Mouse (Mus musculus) limb, embryonic 13.5 days (tissue): Measurements from ENCODE around the gene Jak2. TPM values are rescaled to one million over a fixed set of nuclear protein-coding genes. Genes with fewer than 3 reads are reported as not detected.

Experiments
- ATAC-seq: fragments of 200-750 bp; cut with Nextera tagmentation; 2 replicates; pipeline ENCODE4 v1.8.0; 2017; ENCODE audit warnings: low read depth, moderate number of reproducible peaks, moderate TSS enrichment; ENCODE audit not compliant: low FRiP score
- H3K27ac ChIP-seq: fragments of 300-500 bp; sonication (generic); 2 replicates; pipeline ENCODE4 v1.5.1; 2015; ENCODE audit warnings: inconsistent platforms, mild to moderate bottlenecking, moderate library complexity
- H3K27me3 ChIP-seq: fragments of 300-500 bp; sonication (generic); 2 replicates; pipeline ENCODE4 v1.6.1; 2015; ENCODE audit warnings: mild to moderate bottlenecking, inconsistent platforms
- H3K36me3 ChIP-seq: fragments of 300-500 bp; sonication (generic); 2 replicates; pipeline ENCODE4 v1.6.1; 2015; ENCODE audit warnings: inconsistent platforms, mild to moderate bottlenecking, moderate library complexity
- H3K4me1 ChIP-seq: fragments of 300-500 bp; sonication (generic); 2 replicates; pipeline ENCODE4 v1.6.1; 2015; ENCODE audit warnings: inconsistent platforms
- H3K4me2 ChIP-seq: fragments of 300-500 bp; sonication (generic); replicated peaks from 2 replicates; pipeline ENCODE4 v1.6.1; 2015; ENCODE audit warnings: inconsistent platforms, mild to moderate bottlenecking, moderate library complexity
- H3K4me3 ChIP-seq: fragments of 300-500 bp; sonication (generic); 2 replicates; pipeline ENCODE4 v1.5.1; 2015; ENCODE audit warnings: moderate library complexity, mild to moderate bottlenecking, inconsistent platforms
- H3K9ac ChIP-seq: fragments of 300-500 bp; sonication (generic); 2 replicates; pipeline ENCODE4 v1.6.1; 2015; ENCODE audit warnings: mild to moderate bottlenecking, inconsistent platforms
- H3K9me3 ChIP-seq: fragments of 300-500 bp; sonication (generic); 2 replicates; pipeline ENCODE4 v1.6.1; 2016; ENCODE audit warnings: inconsistent platforms
- WGBS: fragments of 180-500 bp; shearing (Covaris S2); methylation state at CpG from one replicate; pipeline ENCODE4 v1.1.7; 2015; 5-methylcytosine and 5-hydroxymethylcytosine counted together
- polyA plus RNA-seq: library from polyadenylated mRNA; unstranded; fragments of >200 nt; fragmentation: Nextera tagmentation; extraction: Ambion mirVana; gene quantifications from 2 replicates; pipeline ENCODE4 v1.2.1, GENCODE M21; 2015

The Jak2 gene
- polyA plus RNA-seq, 1 experiment from 2014 or later: 9.8 TPM

DNA sequence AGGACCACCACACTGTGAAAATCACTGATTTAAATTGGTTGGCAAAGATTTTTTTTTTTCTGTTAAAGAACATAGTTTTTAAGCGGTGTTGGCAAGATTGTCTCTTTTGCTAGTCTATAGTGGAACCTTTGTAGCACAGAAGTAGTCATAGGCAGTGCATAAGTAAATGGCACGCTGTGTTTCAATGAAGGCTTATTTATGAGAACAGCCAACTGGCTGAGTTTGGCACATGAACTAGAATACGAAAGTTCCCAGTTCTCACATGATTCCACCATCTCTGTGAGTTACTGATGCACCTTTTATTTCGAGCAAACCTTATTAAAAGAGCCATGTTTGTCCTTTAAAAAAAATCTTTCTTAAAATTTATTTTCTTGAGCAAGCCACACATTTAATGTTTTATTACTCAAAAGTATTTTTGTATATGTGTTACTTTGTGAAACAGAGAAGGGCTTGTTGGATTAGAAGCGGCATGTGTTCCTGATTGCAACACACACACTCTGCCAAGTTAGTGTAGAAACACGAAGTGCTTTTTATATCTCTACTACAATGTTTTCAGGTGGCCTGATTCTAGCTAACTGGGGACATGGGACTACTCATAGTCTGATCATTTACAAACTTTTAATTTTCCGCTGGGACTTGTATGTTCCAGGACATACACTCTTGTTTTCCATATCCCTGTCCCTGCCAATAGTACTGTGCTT, 3.8 kb downstream of the Jak2 start:
- no peak overlapping the region for H3K27ac ChIP-seq
- no peaks in the 10 kb centered on the region for H3K27me3 ChIP-seq
- no peak overlapping the region for H3K9ac ChIP-seq
- no peak for ATAC-seq
- peaks cover 21% of the 10 kb centered on the region for H3K4me1 ChIP-seq
- no peak overlapping the region for H3K4me3 ChIP-seq
- WGBS: 80% methylated on average over 7 of the region's 7 CpGs
- no peaks in the 10 kb centered on the region for H3K9me3 ChIP-seq
- no peaks in the 10 kb centered on the region for H3K36me3 ChIP-seq
- H3K4me2 ChIP-seq: no peak overlapping the region

DNA sequence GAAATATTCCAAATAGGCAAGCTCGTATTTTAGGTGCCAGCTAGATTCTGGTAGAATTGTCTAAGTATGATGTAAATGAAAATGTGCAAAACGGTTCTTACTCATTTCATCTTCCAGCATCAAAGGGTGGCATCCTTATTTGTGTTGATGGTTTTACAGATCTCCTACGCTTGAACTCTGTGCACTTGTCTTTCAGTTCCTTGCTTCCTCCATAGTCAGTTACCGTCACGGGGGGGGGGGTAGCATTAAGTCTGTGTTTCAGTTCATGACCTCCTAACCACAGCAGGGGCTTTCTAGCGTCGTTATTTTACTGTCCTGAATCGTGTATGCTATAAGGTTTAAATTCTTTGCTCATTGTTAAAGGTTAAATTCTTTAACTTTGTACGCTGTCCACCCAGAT, 10.0 kb downstream of the Jak2 start:
- H3K9me3 ChIP-seq: no peaks in the 10 kb centered on the region
- no peak overlapping the region for H3K4me3 ChIP-seq
- no peak overlapping the region for H3K27ac ChIP-seq
- peaks cover 12% of the 10 kb centered on the region for H3K36me3 ChIP-seq
- peaks cover 7% of the 10 kb centered on the region; the same call in 1 of the 2 replicates for H3K4me1 ChIP-seq
- no peak overlapping the region for H3K9ac ChIP-seq
- no peak for ATAC-seq
- 76% methylated on average over 9 of the region's 9 CpGs for WGBS
- H3K27me3 ChIP-seq: no peaks in the 10 kb centered on the region
- H3K4me2 ChIP-seq: no peak overlapping the region

DNA sequence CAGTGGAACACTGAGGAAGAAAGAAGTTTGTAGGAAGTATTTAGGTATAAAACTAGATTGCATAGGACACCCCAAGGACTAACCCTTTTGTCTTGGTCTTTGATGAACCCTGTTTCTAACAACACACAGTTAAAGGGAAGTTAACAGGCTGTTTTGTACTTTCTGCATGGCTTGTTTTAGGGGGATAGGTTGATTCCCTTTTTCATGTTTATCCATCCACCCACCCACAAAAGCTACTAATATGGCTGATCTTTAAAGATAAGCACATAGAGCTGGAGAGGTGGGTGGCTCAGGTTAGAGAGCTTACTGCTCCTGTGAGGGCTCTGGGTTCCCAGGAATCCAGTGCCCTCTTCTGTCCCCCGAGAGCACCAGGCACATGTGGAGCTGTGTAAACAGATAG, 11.9 kb downstream of the Jak2 start:
- Histone ChIP-seq H3K27me3 (no peaks in the 10 kb centered on the region), H3K27ac (no peak overlapping the region), H3K4me3 (no peak overlapping the region), H3K9ac (no peak overlapping the region), H3K36me3 (peaks cover 15% of the 10 kb centered on the region), H3K4me2 (no peak overlapping the region), H3K9me3 (no peaks in the 10 kb centered on the region), H3K4me1 (peaks cover 7% of the 10 kb centered on the region; the same call in 1 of the 2 replicates)
- no peak for ATAC-seq
- WGBS: 82% methylated on average over 1 of the region's 1 CpGs

DNA sequence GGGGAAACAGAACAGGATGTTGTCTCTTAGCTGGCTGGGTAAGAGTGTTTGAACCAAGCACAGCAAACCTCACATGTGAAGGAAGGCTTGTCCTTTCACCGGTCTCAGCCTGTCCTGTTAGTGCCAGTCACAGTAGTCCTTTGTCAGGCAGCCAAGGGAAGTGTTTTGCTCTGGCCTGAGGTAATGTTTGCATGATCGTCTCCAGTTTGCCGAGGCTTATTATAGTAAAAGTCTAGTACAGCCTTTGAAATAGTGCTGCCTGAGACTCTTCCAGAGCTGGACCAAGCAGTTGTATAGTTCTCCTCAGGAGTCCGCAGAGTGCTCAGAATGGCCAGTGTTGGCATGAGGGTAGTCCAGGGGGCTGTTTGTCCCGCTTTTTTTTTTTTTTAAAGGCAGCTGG, 13.9 kb downstream of the Jak2 start:
- 51% methylated on average over 5 of the region's 5 CpGs for WGBS
- peaks cover 7% of the 10 kb centered on the region; the same call in 1 of the 2 replicates for H3K4me1 ChIP-seq
- no peaks in the 10 kb centered on the region for H3K9me3 ChIP-seq
- no peak overlapping the region for H3K4me2 ChIP-seq
- H3K4me3 ChIP-seq: no peak overlapping the region
- H3K36me3 ChIP-seq: peaks cover 15% of the 10 kb centered on the region
- no peak overlapping the region for H3K9ac ChIP-seq
- no peaks in the 10 kb centered on the region for H3K27me3 ChIP-seq
- 0 out of 2 replicates have a peak, but pooled peaks have one; percentile 44 for ATAC-seq
- peak overlapping the region; percentile 48; the same call in 1 of the 2 replicates for H3K27ac ChIP-seq

DNA sequence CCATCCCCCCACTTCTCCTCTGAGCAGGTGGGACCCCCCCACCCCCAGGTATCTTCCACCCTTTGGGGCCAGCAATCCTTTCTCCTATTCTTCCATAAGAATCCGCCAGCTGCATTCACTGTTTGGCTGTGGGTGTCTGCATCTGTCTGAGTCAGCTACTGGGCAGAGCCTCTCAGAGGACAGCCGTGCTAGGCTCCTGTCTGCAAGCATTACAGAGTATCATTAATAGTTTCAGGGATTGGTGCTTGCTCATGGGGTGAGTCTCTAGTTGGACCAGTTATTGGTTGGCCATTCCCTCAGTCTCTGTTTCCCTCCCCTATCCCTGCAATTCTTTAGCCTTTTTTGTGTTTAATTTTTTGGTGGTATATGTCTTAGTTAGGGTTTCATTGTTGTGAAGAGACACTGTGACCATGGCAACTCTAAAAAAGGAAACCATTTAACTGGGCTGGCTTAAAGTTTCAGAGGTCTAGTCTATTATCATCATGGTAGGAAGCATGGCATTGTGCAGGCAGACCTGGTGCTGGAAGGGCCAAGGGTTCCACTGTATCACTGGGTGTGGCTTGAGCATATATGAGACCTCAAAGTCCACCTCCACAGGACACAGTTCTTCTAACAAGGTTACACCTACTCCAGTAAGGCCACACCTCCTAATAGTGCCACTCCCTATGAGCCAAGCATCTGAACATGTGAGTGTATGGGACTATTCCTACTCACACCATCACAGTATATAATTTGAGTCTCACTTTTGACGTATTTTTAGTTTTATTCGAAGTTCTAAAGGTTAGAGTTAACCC, 15.6 kb downstream of the Jak2 start:
- Histone ChIP-seq H3K36me3 (peaks cover 18% of the 10 kb centered on the region), H3K27me3 (no peaks in the 10 kb centered on the region), H3K27ac (no peak overlapping the region), H3K9ac (no peak overlapping the region), H3K4me1 (peaks cover 7% of the 10 kb centered on the region; the same call in 1 of the 2 replicates), H3K9me3 (no peaks in the 10 kb centered on the region), H3K4me2 (no peak overlapping the region), H3K4me3 (no peak overlapping the region)
- WGBS: 84% methylated on average over 4 of the region's 4 CpGs
- no peak for ATAC-seq

DNA sequence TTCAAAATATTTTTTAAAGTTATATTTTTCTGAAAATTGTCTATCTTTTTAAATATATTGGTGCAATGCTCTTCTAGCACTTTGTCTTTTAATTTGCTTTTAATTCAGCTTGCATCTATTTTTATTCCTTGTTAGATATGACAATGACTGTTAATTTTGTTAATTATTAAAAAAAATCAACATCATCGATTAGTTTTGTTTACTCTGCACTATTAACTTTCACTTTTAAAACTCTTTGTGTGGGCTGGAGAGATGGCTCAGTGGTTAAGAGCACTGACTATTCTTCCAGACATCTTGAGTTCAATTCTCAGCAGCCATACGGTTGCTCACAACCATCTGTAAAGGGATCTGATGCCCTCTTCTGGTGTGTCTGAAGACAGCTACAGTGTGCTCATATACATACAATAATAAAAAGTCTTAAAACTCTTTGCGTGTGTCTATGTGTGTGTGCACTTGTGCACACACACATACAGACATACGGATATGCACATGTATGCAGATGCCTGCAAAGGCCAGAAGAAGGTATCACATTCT, 17.2 kb downstream of the Jak2 start:
- Histone ChIP-seq H3K4me1 (peaks cover 7% of the 10 kb centered on the region; the same call in 1 of the 2 replicates), H3K4me2 (no peak overlapping the region), H3K36me3 (peaks cover 7% of the 10 kb centered on the region; the same call in 1 of the 2 replicates), H3K9ac (no peak overlapping the region), H3K4me3 (no peak overlapping the region), H3K27me3 (no peaks in the 10 kb centered on the region), H3K9me3 (no peaks in the 10 kb centered on the region), H3K27ac (no peak overlapping the region)
- whole genome bisulfite sequencing: 92% methylated on average over 4 of the region's 4 CpGs
- ATAC-seq: no peak

DNA sequence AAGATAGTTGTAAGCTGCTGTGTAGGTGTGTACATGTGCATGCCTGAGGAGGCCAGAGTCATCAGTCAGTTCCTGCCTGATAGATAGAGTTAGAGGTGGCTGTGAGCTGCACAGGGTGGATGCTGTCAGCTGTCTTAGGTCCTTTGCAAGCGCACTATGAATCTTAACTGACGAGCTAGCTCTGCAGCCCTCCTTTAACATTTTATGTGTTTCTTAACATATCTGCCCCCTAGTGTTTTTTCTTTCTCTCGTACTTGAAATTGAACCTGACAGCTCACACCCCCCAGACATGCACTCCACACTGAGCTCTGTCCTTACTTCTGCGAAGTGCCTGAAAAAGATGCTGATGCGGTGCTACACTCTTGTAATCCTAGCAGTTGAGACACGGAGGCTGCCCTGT, 18.6 kb downstream of the Jak2 start:
- H3K9ac ChIP-seq: no peak overlapping the region
- ATAC-seq: no peak
- H3K36me3 ChIP-seq: peaks cover 11% of the 10 kb centered on the region

DNA sequence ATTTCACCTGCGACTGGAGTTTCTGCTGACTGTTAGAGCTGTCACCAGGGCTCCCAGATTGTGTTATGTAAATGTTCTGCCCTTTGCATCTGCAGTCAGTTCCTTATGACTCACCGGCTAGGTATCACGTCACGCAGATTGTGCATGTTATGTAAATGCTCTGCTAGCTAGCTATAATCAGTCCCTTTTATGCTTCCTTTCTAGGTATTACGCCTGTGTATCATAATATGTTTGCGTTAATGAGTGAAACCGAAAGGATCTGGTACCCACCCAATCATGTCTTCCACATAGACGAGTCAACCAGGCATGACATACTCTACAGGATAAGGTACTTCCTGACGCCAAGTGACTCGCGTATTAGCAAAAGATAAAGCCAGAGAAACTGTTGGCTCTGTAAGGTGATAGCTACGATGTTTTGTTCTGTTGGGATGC, 19.5 kb downstream of the Jak2 start:
- H3K4me2 ChIP-seq: no peak overlapping the region
- H3K27me3 ChIP-seq: no peaks in the 10 kb centered on the region
- 88% methylated on average over 12 of the region's 12 CpGs for WGBS
- ATAC-seq: no peak
- no peaks in the 10 kb centered on the region for H3K9me3 ChIP-seq
- H3K36me3 ChIP-seq: peaks cover 15% of the 10 kb centered on the region
- H3K4me3 ChIP-seq: no peak overlapping the region
- no peak overlapping the region for H3K9ac ChIP-seq
- H3K4me1 ChIP-seq: no peaks in the 10 kb centered on the region
- no peak overlapping the region for H3K27ac ChIP-seq

More for the DNA sequence above, 18.6 kb downstream of the Jak2 start:
- Histone ChIP-seq H3K27ac (no peak overlapping the region), H3K4me1 (peaks cover 7% of the 10 kb centered on the region; the same call in 1 of the 2 replicates), H3K4me3 (no peak overlapping the region), H3K27me3 (no peaks in the 10 kb centered on the region), H3K9me3 (no peaks in the 10 kb centered on the region), H3K4me2 (no peak overlapping the region)
- 45% methylated on average over 6 of the region's 6 CpGs for WGBS

DNA sequence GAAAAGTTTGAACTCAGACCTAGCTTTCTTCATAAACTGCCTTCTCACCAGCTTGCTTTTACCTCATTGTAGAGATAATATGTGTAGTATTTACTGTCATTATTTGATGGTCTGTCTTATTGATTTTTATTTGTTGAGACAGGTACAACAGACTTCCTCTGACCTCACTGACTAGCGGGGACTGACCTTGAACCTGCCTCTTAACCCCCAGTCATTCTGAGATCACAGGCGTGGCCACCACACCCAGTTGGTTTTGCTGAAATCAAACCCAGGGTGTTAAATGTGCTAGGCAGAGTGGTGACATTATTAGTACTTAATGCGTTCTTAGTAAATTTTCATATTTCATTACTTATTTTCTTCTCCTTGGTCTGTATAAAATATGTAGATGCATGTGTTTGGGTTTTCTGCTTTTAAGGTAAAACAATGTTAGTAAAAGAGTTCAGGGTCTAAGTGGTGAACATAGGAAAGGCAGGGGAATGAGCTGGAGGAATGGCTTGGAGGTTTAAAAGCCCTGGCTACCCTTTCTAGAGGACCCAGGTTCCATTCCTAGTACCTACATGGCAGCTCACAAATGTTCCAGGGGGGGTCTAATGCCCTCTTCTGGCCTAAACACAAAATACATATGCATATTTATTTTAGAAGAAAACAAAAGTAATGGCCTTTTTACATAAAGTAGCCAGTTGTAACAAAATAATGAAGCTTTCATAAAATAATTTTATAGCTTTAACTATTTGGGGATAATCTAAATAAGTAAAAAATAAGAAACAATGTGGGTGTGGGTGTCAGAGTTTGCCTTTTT, 20.6 kb downstream of the Jak2 start:
- Histone ChIP-seq H3K27ac (no peak overlapping the region), H3K9me3 (no peaks in the 10 kb centered on the region), H3K4me2 (no peak overlapping the region), H3K36me3 (peaks cover 19% of the 10 kb centered on the region), H3K4me1 (no peaks in the 10 kb centered on the region), H3K27me3 (no peaks in the 10 kb centered on the region), H3K4me3 (no peak overlapping the region), H3K9ac (no peak overlapping the region)
- 91% methylated on average over 3 of the region's 3 CpGs for WGBS
- no peak for ATAC-seq

DNA sequence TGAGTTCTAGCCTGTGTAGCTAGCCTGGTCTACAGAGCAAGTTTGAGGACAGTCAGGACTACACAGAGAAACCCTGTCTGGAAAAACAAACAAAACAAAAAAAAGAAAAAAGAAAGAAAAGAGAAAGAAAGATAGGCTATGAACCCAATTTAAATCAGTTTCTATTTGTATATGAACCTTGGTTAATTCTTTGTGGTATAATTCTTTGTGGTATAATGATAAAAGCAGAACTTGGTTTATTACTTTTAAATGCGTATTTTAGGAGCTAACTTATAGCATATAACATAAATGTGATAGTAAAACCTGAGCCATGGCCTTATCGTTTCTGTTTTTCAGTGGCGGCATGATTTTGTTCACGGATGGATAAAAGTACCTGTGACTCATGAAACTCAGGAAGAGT, 24.8 kb downstream of the Jak2 start:
- Histone ChIP-seq H3K4me1 (no peaks in the 10 kb centered on the region), H3K9ac (no peak overlapping the region), H3K36me3 (peaks cover 33% of the 10 kb centered on the region), H3K27ac (no peak overlapping the region), H3K4me3 (no peak overlapping the region), H3K9me3 (no peaks in the 10 kb centered on the region), H3K27me3 (no peaks in the 10 kb centered on the region), H3K4me2 (no peak overlapping the region)
- no peak for ATAC-seq
- 89% methylated on average over 4 of the region's 4 CpGs for WGBS

DNA sequence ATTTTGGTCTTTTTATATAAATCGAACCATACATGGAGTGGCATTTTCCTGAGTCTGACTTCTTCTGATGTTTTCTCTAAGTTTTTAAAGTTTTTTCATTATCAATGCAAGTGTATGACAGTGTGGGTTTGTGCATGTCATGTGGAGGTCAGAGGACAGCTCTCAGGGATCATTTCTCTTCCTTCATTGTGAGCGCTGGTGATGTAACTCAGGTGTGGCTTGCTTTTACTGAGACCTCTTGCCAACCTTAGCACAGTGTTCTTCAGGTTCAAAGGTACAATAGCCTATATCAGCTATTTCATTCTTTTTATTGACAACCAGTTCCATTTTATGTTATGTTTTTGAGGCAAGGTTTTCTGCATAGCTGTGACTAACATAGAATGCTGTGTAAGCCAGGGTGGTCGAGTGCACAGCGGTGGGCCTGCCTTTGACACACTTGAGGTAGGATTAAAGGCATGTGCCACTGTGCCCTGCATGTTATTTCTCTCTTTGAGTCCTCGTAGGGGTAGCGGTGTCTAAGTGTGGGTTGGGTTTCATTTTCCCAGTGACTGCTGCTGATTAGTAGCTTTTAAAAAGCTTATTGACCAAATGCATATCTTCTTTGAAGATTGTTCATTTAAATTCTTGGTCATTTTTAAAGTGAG, 27.4 kb downstream of the Jak2 start:
- ATAC-seq: no peak
- H3K27ac ChIP-seq: no peak overlapping the region
- H3K9me3 ChIP-seq: no peaks in the 10 kb centered on the region
- H3K36me3 ChIP-seq: peaks cover 38% of the 10 kb centered on the region
- no peaks in the 10 kb centered on the region for H3K27me3 ChIP-seq
- no peak overlapping the region for H3K9ac ChIP-seq
- WGBS: 81% methylated on average over 6 of the region's 6 CpGs
- H3K4me2 ChIP-seq: no peak overlapping the region
- no peaks in the 10 kb centered on the region for H3K4me1 ChIP-seq
- no peak overlapping the region for H3K4me3 ChIP-seq
